Mouse (Mus musculus): Measurements from ENCODE around the gene Stard3.

Gene Stard3

GRCm38 (mm10) chr11:98326741-98327135 lies 31.4 kb upstream of the Stard3 start:
- POLR2A ChIA-PET, result interaction anchor here (0.8 to 2.3 kb wide), 9 partner anchors 12 to 131 kb away, joined by 3 to 10 read pairs (median 4); no protein-coding TSS in a partner anchor
- CTCF ChIA-PET, result interaction anchor here (0.8 to 2.4 kb wide), 9 partner anchors 10 to 112 kb away, joined by 3 to 28 read pairs (median 5); partner anchors contain the start of gene Mien1 (in 1 of the 4)

DNA sequence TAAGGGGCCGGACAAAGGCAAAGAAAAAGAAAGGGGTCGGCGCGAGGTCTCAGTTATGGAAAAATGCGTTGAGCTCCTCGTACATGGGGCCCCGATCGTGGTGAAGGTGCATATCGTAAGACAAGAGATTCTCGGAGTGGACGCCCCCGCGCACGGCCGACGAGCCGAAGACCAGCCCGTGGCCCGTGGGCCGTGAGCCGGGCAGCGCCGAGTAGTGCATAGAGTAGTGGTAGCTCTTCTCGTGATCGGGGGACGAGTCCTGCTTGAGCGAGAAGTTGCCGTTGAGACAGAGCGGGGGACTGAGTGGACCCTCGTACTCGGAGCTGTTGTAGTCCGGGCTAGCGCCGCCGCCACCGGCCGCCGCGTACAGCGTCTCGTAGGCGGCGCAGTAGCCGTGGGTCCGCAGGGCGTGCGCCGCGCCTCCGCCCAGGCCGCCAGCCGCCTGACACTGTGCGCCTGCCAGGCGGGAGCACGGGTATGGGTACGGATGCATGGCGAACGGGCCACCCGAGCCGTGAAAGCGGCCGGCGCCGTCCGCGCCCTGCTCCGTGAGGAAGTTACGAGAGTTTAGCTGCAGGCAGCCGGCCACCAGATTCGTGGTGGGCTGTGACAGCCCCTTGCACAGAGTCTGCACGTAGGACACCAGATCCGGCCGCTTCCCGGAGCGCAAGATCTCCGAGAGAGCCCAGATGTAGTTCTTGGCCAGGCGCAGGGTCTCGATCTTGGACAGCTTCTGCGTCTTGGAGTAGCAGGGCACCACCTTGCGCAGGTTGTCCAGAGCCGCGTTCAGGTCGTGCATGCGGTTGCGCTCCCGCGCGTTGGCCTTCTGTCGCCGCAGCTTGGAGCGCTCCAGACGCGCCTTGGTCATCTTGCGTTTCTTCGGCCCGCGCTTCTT lies 30.8 kb upstream of the Stard3 start:
- POLR2A ChIA-PET, result interaction anchor here (0.6 to 2.3 kb wide), 12 partner anchors 11 to 134 kb away, joined by 3 to 10 read pairs (median 4); partner anchors contain the start of gene Med1 (in 1 of the 4)
- CTCF ChIA-PET, result interaction anchor here (0.5 to 2.4 kb wide), 15 partner anchors 9 to 131 kb away, joined by 3 to 28 read pairs (median 4); partner anchors contain the start of genes Mien1 (in 1 of the 4) and Stard3 (in 1 of the 4)

DNA sequence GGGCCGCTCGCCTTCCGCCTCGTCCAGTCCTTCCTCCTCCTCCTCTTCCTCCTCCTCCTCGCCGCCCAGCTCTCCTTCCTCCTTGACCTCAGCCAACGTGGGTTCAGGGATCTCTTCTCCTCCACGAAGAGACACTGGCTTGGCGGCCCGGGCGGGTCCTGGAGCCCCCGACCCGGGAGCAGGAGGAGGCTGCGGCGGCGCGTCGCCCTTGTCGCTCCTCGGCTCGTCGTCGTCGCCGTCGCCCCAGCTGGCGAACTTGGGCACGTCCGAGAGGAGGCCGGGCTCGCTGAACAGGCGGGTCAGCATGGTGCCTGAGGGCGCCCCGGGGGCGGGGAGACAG lies 30.2 kb upstream of the Stard3 start:
- ChIA-PET CTCF (interaction anchor here (0.8 to 2.4 kb wide), 9 partner anchors 10 to 130 kb away, joined by 3 to 28 read pairs (median 5); partner anchors contain the start of gene Stard3 (in 1 of the 4)), POLR2A (interaction anchor here (0.9 to 2.3 kb wide), 11 partner anchors 8 to 135 kb away, joined by 3 to 10 read pairs (median 3); partner anchors contain the start of genes Grb7 (in 1 of the 4) and Med1 (in 1 of the 4))

- POLR2A ChIA-PET, result interaction anchor here (0.5 to 2.3 kb wide), 15 partner anchors 8 to 1495 kb away, joined by 3 to 9 read pairs (median 4); partner anchors contain the start of genes Erbb2 (in 1 of the 4), Grb7 (in 1 of the 4) and Med1 (in 1 of the 4)
- CTCF ChIA-PET, result interaction anchor here (0.5 to 2.4 kb wide), 11 partner anchors 10 to 625 kb away, joined by 3 to 28 read pairs (median 5); partner anchors contain the start of genes Plxdc1 (in 1 of the 4) and Stard3 (in 1 of the 4)
These were observed 29.6 kb upstream of the Stard3 start for GRCm38 (mm10) chr11:98328371-98329069.

DNA sequence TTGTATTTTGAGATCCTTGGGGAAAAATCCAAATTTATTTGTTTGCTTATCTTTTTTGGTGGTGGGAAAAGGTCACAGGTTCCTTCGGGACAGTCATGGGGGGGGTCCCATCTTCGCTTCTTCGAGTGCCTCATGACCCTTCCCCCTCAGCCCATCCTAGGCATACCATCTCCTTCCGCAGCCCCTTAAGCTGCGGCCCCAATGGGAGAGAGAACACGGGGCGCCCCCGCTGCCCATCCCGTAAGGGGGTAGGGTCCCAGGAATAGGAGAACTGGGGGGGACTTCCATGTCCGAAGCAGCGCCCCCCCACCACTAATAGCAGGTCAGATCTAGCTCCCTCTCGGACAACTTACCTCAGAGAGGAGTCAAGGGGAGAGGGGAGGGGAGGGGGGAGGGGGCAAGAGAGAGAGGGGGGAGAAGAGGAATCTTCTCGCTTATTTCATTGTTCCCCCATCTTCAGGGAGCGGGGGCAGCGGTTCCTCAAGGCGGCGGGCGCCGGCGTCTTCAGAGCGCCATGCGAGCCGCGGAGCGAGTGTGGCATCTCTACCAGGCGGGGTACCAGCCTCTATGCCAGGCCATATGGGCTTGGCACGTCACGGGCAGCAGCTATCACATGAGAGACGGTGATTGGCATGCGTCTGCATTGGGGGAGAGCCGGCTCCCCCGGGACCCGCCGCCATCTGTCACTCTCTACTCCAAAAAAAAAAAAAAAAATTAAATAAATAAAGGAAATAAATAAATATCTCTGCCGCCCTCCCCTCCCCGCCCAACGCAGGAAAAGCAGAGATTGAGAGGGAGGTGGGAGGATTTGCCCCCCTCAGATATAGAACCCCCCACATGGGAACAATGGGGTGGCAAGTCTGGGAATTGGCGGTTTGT lies 28.8 kb upstream of the Stard3 start, which contains the start of gene Neurod2:
Neurod2 (minus strand) TSS at position 568 of the 879 bp plus-strand sequence.
- CTCF ChIA-PET, result interaction anchor here in 3 of 4 experiments (0.5 to 2.5 kb wide), 8 partner anchors 9 to 625 kb away, joined by 3 to 28 read pairs (median 6); partner anchors contain the start of gene Plxdc1 (in 1 of the 3)
- POLR2A ChIA-PET, result interaction anchor here in 3 of 4 experiments (0.6 to 1.5 kb wide), 11 partner anchors 9 to 1496 kb away, joined by 3 to 5 read pairs (median 4); partner anchors contain the start of genes Erbb2 (in 1 of the 3) and Grb7 (in 1 of the 3)

- ChIA-PET CTCF (interaction anchor here (1.0 to 2.5 kb wide), 5 partner anchors 12 to 64 kb away, joined by 3 to 17 read pairs (median 6); no protein-coding TSS in a partner anchor), POLR2A (interaction anchor here in 2 of 4 experiments (0.5 to 1.4 kb wide), 3 partner anchors 59 to 285 kb away, joined by 3 to 4 read pairs (median 3); no protein-coding TSS in a partner anchor)
These were observed 28.0 kb upstream of the Stard3 start for GRCm38 (mm10) chr11:98329960-98330744.

GRCm38 (mm10) chr11:98330745-98331204 lies 27.4 kb upstream of the Stard3 start:
- POLR2A ChIA-PET, result interaction anchor here in 2 of 4 experiments (0.5 to 1.4 kb wide), 3 partner anchors 58 to 286 kb away, joined by 3 to 4 read pairs (median 3); no protein-coding TSS in a partner anchor
- CTCF ChIA-PET, result interaction anchor here (1.0 to 2.5 kb wide), 5 partner anchors 11 to 64 kb away, joined by 3 to 17 read pairs (median 6); no protein-coding TSS in a partner anchor

DNA sequence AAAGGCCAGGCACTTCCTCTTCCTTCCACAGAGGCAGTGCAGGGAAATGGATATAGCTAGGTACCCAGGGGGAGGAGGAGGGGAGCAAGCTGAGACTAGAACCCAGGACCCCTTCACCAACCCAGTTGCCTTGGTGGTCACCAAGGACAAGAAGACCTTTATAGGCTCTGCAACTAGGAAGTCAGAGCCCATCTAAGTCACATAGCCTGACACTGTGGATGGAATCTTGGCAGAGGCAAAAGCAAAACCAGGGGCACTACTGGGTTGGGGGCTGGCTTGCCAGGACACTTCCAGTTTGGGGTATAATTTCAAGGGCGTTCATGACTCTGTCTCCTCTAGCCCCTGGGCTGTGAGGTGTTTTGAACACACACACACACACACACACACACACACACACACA lies 26.8 kb upstream of the Stard3 start:
- ChIA-PET CTCF (interaction anchor here (1.0 to 3.7 kb wide), 6 partner anchors 11 to 65 kb away, joined by 3 to 19 read pairs (median 6); no protein-coding TSS in a partner anchor), POLR2A (interaction anchor here in 1 of 4 experiments (1.4 to 1.5 kb wide), 2 partner anchors 11 to 58 kb away, joined by 4 to 5 read pairs; no protein-coding TSS in a partner anchor)

GRCm38 (mm10) chr11:98332186-98332585 lies 26.0 kb upstream of the Stard3 start:
- POLR2A ChIA-PET, result interaction anchor here in 2 of 4 experiments (0.8 to 1.5 kb wide), 3 partner anchors 11 to 491 kb away, joined by 3 to 5 read pairs (median 3); no protein-coding TSS in a partner anchor
- CTCF ChIA-PET, result interaction anchor here in 2 of 4 experiments (2.4 to 3.7 kb wide), 3 partner anchors 10 to 66 kb away, joined by 6 to 19 read pairs (median 17); no protein-coding TSS in a partner anchor

DNA sequence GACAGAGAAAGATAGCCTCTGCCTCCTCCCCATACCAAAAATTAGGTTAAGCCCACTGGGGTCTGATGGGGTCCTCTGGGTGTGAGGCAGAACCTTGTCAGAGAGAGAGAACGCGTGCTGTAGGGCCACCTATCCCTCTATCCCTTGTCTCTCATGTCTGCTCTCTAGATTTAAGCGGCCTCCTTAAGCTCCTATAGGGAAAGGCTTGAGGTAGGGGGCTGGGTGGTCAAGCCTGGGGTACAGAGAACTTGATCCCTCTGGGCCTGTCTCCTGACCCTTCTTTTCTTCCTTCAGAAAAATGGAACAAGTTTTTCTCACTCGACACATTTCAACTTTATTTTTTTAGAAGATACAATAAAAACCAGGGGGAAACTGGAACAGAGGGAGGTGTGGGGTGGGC lies 25.3 kb upstream of the Stard3 start:
- POLR2A ChIA-PET, result interaction anchor here in 2 of 4 experiments (0.8 to 1.6 kb wide), 4 partner anchors 10 to 492 kb away, joined by 3 to 5 read pairs (median 4); no protein-coding TSS in a partner anchor
- CTCF ChIA-PET, result interaction anchor here in 3 of 4 experiments (0.6 to 3.7 kb wide), 4 partner anchors 10 to 777 kb away, joined by 3 to 19 read pairs (median 6); no protein-coding TSS in a partner anchor

- ChIA-PET POLR2A (interaction anchor here in 3 of 4 experiments (0.6 to 1.6 kb wide), 4 partner anchors 49 to 492 kb away, joined by 3 to 4 read pairs (median 4); no protein-coding TSS in a partner anchor), CTCF (interaction anchor here (0.6 to 3.7 kb wide), 7 partner anchors 9 to 777 kb away, joined by 3 to 19 read pairs (median 7); no protein-coding TSS in a partner anchor)
These were observed 24.9 kb upstream of the Stard3 start for GRCm38 (mm10) chr11:98333263-98333696.

- ChIA-PET CTCF (interaction anchor here (0.6 to 3.7 kb wide), 13 partner anchors 9 to 453 kb away, joined by 3 to 19 read pairs (median 4); partner anchors contain the start of genes Mien1 (in 1 of the 4) and Ppp1r1b (in 1 of the 4)), POLR2A (interaction anchor here in 3 of 4 experiments (0.6 to 1.6 kb wide), 13 partner anchors 14 to 569 kb away, joined by 3 to 13 read pairs (median 3); partner anchors contain the start of gene Cdk12 (in 1 of the 3))
These were observed 24.0 kb upstream of the Stard3 start for GRCm38 (mm10) chr11:98333981-98334741.

DNA sequence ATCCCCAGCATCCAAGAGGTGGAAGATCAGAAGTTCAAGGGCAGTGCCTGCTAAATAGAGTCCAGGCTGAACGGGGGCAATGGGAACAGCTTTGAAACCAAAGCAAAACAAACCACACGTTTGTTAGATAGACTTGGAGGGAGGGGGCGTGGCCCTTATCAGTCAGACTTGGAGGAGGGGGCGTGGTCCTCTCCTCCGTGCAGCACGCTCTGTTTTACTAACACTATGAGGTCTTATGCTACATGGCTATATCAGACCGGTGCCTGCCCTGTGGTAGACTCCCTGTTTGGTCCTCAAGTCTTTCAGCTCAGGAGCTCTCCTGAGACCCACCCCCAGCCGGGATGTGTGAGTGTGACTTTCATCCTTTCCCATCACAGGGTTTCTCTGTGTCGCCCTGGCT lies 22.9 kb upstream of the Stard3 start:
- CTCF ChIA-PET, result interaction anchor here in 3 of 4 experiments (0.6 to 3.7 kb wide), 7 partner anchors 7 to 248 kb away, joined by 3 to 19 read pairs (median 4); partner anchors contain the start of genes Mien1 (in 1 of the 3) and Ppp1r1b (in 1 of the 3)
- POLR2A ChIA-PET, result interaction anchor here in 2 of 4 experiments (0.6 to 1.4 kb wide), 7 partner anchors 15 to 268 kb away, joined by 3 to 4 read pairs (median 3); partner anchors contain the start of gene Cdk12 (in 1 of the 2)
